Mouse (Mus musculus): ENCODE measurements around the gene Ddah2. TPM values are rescaled to one million over a fixed set of nuclear protein-coding genes. Genes with fewer than 3 reads are reported as not detected.

Gene Ddah2
- total RNA-seq, 2 experiments from 2014 or later = 4.5 to 8.7 TPM

DNA sequence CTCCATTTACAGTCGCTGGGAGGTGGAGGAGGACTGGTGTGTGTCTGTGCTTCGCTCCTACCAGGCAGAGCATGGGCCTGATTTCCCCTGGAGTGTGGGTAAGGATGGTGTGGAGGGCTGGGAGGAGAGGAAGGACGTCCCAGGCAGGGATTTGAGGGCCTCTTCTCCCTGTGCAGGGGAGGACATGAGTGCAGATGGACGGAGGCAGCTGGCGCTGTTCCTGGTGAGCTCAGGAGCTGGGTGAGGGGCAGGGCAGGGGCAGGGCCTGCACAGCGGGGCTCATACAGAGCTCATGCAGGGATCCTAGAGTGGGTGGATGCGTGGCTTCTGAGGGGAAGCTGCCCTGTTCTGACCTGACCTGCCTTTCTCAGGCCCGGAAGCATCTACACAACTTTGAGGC, 43.5 kb downstream of the Ddah2 start:
- no peak for DNase-seq (ENCODE audit: low spot score)

DNA sequence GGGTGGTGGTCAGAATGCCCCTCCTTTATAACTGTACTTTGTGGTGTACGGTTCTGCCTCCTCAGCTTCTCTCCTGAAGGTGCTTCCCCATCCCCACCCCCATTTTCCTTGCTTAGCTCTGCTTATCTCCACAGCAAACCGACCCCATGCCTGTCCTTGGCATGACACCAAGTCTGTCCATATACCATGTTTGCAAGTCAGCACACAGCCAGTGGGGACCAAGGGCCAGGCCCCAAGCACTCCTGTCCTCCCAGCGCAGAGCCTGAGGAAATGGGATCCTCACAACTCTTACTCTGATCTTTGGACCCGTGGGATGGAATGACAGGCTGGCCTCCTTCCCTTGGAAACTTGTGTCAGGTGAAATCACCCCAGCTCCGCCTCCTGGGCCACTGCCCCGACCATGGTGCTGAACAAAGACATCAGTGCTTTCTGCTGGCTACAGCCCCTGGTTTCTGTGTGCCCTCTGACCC, 44.4 kb downstream of the Ddah2 start:
- peak; percentile 51 for DNase-seq (ENCODE audit: low spot score)

DNA sequence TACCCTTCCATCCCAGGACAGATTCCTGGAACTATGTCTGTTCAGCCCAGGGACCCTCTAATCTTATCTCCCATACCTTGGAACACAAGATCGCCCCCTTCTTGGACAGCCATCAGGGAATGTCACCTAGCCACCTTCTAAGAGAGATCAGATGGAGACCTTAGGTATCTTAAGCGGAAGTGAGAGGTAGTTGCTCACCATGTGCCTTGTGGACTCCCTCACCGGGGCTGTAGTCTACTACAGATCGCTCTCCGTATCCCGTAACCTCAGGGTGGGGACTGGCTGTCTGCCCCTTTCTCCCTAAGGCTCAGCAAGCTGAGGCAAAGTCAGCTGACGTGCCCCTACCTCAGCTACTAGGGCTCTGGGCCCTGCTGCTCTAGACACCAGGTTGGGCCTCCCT, 45.2 kb downstream of the Ddah2 start:
- no peak for DNase-seq (ENCODE audit: low spot score)

DNA sequence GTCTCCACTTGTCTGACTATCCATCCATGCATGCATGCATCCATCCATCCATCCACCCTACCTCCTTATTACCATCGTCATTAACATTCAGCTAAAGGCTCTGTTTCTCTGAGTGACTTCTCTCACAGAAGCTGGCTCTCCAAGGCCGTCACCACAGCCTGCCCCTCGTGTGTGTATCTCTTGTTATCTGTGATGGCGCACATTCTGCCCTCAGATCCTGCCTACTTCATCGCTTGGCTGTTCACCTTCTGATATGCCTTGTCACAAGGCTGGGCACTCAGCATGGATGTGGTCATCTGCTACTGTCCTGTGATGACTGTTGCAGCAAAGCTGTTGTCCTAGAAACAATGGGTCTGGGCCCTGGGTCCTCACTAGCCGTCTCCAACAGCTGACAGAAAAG, 45.9 kb downstream of the Ddah2 start:
- DNase-seq (ENCODE audit: low spot score) = no peak

GRCm38 (mm10) chr17:35105740-35106389, 47.0 kb downstream of the Ddah2 start:
- no peak for DNase-seq (ENCODE audit: low spot score)

DNA sequence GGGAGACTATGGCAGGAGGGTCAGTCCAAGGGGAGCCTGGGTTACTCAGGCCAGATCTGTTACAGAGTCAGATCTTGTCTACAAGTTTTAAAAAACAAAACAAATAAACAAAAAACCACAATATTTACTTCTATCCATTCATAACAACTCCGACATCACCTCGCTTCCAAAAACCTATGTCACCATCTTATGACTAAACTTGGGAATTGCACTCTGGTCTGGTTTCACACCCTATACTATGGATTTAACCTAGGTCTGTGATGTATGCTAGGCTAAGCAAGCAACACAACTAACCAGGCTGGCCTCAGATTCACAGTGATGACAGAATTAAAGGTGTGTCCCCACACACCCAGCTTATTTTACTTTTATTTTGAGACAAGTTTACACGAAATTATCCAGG, 47.7 kb downstream of the Ddah2 start:
- DNase-seq (ENCODE audit: low spot score) = no peak

DNA sequence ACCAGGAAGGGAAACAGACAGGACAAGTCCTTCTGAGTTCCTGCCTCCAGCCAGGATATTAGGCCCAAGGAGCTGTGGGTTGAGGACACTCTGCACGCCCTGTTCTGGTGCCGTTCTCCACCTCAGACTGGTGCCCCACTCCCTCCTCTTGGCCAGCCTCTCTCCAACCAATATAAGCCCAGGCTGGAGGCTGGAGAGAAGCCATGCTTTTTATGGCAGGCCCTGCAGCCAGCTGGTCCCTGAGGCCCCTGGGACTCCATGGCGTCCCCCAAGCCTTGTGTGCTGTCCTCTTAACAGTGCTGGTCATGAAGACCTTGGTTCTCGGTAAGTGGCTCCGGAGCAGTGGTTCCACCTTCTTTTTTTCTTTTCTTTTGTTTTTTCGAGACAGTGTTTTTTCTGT, 49.3 kb downstream of the Ddah2 start, which contains the start of gene Ly6g5c:
Gene Ly6g5c, plus strand, starts transcription at position 183 of the 400 bp plus-strand sequence.
- DNase-seq (ENCODE audit: low spot score) = no peak

Other genes starting within 250 kb of the Ddah2 start
- 1 to 10 TPM; 6.6 to 7.6 TPM for gene Stk19, start 222.1 kb upstream of the Ddah2 start, total RNA-seq (2021)
- 1 to 10 TPM; 8.3 to 8.8 TPM for gene Dxo, start 222.0 kb upstream of the Ddah2 start, total RNA-seq (2021)
- 10 to 100 TPM; 20.8 to 21.3 TPM for gene Skiv2l, start 208.8 kb upstream of the Ddah2 start, total RNA-seq (2021)
- 10 to 100 TPM in 1 of 2 experiments, 1 to 10 TPM in 1; 9.0 to 12.0 TPM for gene Nelfe, start 208.6 kb upstream of the Ddah2 start, total RNA-seq (2021)
- gene Cfb, start 196.5 kb upstream of the Ddah2 start, total RNA-seq (2021) = 1 to 10 TPM; 2.9 to 6.9 TPM
- 1 to 10 TPM; 5.9 to 6.9 TPM for gene Zbtb12, start 179.6 kb upstream of the Ddah2 start, total RNA-seq (2021)
- gene Gm20547, start 177.0 kb upstream of the Ddah2 start, total RNA-seq (2021) = not detected
- gene C2, start 160.8 kb upstream of the Ddah2 start, total RNA-seq (2021) = 1 to 10 TPM; 1.5 to 1.6 TPM
- 10 to 100 TPM; 26.7 to 29.5 TPM for gene Ehmt2, start 160.6 kb upstream of the Ddah2 start, total RNA-seq (2021)
- gene Slc44a4, start 144.6 kb upstream of the Ddah2 start, total RNA-seq (2021) = not detected
- 10 to 100 TPM in 1 of 2 experiments, 1 to 10 TPM in 1; 9.1 to 10.2 TPM for gene Neu1, start 127.8 kb upstream of the Ddah2 start, total RNA-seq (2021)
- 10 to 100 TPM; 11.4 to 94.8 TPM for gene Hspa1b, start 99.8 kb upstream of the Ddah2 start, total RNA-seq (2021)
- gene Gm20481, start 89.1 kb upstream of the Ddah2 start, total RNA-seq (2021) = not detected
- 10 to 100 TPM; 16.6 to 99.8 TPM for gene Hspa1a, start 86.9 kb upstream of the Ddah2 start, total RNA-seq (2021)
- gene Hspa1l, start 86.3 kb upstream of the Ddah2 start, total RNA-seq (2021) = 10 to 100 TPM; 31.8 to 33.6 TPM
- 10 to 100 TPM; 14.0 to 17.1 TPM for gene Lsm2, start 77.2 kb upstream of the Ddah2 start, total RNA-seq (2021)
- 10 to 100 TPM; 38.2 TPM for gene Vars, start 58.0 kb upstream of the Ddah2 start, total RNA-seq (2021)
- 10 to 100 TPM; 13.2 to 16.8 TPM for gene Vwa7, start 42.5 kb upstream of the Ddah2 start, total RNA-seq (2021)
- gene Sapcd1, start 31.0 kb upstream of the Ddah2 start, total RNA-seq (2021) = not detected
- gene Msh5, start 12.3 kb upstream of the Ddah2 start, total RNA-seq (2021) = under 1 TPM in 1 of 2 experiments, not detected in 1; 0.28 TPM
- gene Clic1, start 9.1 kb upstream of the Ddah2 start, total RNA-seq (2021) = 10 to 100 TPM in 1 of 2 experiments, 1 to 10 TPM in 1; 7.5 to 11.6 TPM
- gene Ly6g6c, start 6.4 kb downstream of the Ddah2 start, total RNA-seq (2021) = not detected
- not detected for gene Mpig6b, start 7.1 kb downstream of the Ddah2 start, total RNA-seq (2021)
- not detected for gene Ly6g6e, start 17.9 kb downstream of the Ddah2 start, total RNA-seq (2021)
- gene Ly6g6d, start 19.0 kb downstream of the Ddah2 start, total RNA-seq (2021) = 1 to 10 TPM in 1 of 2 experiments, not detected in 1; 3.0 TPM
- gene Ly6g6f, start 26.6 kb downstream of the Ddah2 start, total RNA-seq (2021) = not detected
- 10 to 100 TPM; 85.3 to 87.7 TPM for gene Abhd16a, start 30.2 kb downstream of the Ddah2 start, total RNA-seq (2021)
- not detected for gene Ly6g5c, start 49.2 kb downstream of the Ddah2 start, total RNA-seq (2021)
- not detected for gene Ly6g5b, start 56.4 kb downstream of the Ddah2 start, total RNA-seq (2021)
- 1 to 10 TPM; 8.7 to 9.0 TPM for gene Gpank1, start 62.4 kb downstream of the Ddah2 start, total RNA-seq (2021)
- gene Csnk2b, start 63.0 kb downstream of the Ddah2 start, total RNA-seq (2021) = 100 to 1,000 TPM; 176 to 183 TPM
- gene D17H6S53E, start 67.3 kb downstream of the Ddah2 start, total RNA-seq (2021) = 10 to 100 TPM; 12.6 to 16.6 TPM
- gene Apom, start 73.0 kb downstream of the Ddah2 start, total RNA-seq (2021) = not detected
- 100 to 1,000 TPM; 233 to 265 TPM for gene Bag6, start 76.1 kb downstream of the Ddah2 start, total RNA-seq (2021)
- 100 to 1,000 TPM; 102 to 111 TPM for gene Prrc2a, start 105.9 kb downstream of the Ddah2 start, total RNA-seq (2021)
- gene Aif1, start 117.0 kb downstream of the Ddah2 start, total RNA-seq (2021) = 1 to 10 TPM in 1 of 2 experiments, under 1 TPM in 1; 0.84 to 1.1 TPM
- gene Lst1, start 129.4 kb downstream of the Ddah2 start, total RNA-seq (2021) = 1 to 10 TPM in 1 of 2 experiments, not detected in 1; 1.1 TPM
- under 1 TPM in 1 of 2 experiments, not detected in 1; 0.38 TPM for gene Ltb, start 135.4 kb downstream of the Ddah2 start, total RNA-seq (2021)
- gene Tnf, start 143.0 kb downstream of the Ddah2 start, total RNA-seq (2021) = not detected
- gene Lta, start 146.3 kb downstream of the Ddah2 start, total RNA-seq (2021) = under 1 TPM; 0.43 to 0.48 TPM
- not detected for gene Gm16181, start 161.8 kb downstream of the Ddah2 start, total RNA-seq (2021)
- gene Atp6v1g2, start 174.6 kb downstream of the Ddah2 start, total RNA-seq (2021) = 1 to 10 TPM; 1.1 to 1.8 TPM
- gene Nfkbil1, start 176.8 kb downstream of the Ddah2 start, total RNA-seq (2021) = 1 to 10 TPM; 7.0 to 7.2 TPM
- 10 to 100 TPM; 83.5 to 83.8 TPM for gene Ddx39b, start 182.7 kb downstream of the Ddah2 start, total RNA-seq (2021)
- 10 to 100 TPM; 36.3 to 59.0 TPM for gene H2-D1, start 203.7 kb downstream of the Ddah2 start, total RNA-seq (2021)